Mouse (Mus musculus) layer of hippocampus, adult 9-11 months (tissue): ENCODE results near the gene Actr6.
A peak's percentile ranks its signal among the peaks of the same experiment; 100 is the strongest.

ENCODE experiments used
- DNase-seq: peaks from one replicate; pipeline ENCODE4 v3.0.0; 2022

Gene Actr6

GRCm38 (mm10) chr10:89732001-89732794, at the start of gene Actr6:
Actr6 (minus strand) TSS chr10:89732295.
- peak; percentile 93 for DNase-seq

GRCm38 (mm10) chr10:89776029-89776428, 43.9 kb upstream of the Actr6 start:
- peak; percentile 62 for DNase-seq

- no peak for DNase-seq
These were observed 39.8 kb upstream of the Actr6 start for GRCm38 (mm10) chr10:89771894-89772293.

GRCm38 (mm10) chr10:89769096-89769495, 37.0 kb upstream of the Actr6 start:
- no peak for DNase-seq

- no peak for DNase-seq
These were observed 36.4 kb upstream of the Actr6 start for GRCm38 (mm10) chr10:89768352-89769020.

GRCm38 (mm10) chr10:89765790-89766714, 34.0 kb upstream of the Actr6 start:
- no peak for DNase-seq

- no peak for DNase-seq
These were observed 32.5 kb upstream of the Actr6 start for GRCm38 (mm10) chr10:89764457-89765121.

- no peak for DNase-seq
These were observed 28.7 kb upstream of the Actr6 start for GRCm38 (mm10) chr10:89760772-89761171.

- DNase-seq, result no peak
These were observed 23.1 kb upstream of the Actr6 start for GRCm38 (mm10) chr10:89755231-89755630.

GRCm38 (mm10) chr10:89751069-89751468, 19.0 kb upstream of the Actr6 start:
- no peak for DNase-seq

- DNase-seq, result no peak
These were observed 16.5 kb upstream of the Actr6 start for GRCm38 (mm10) chr10:89748619-89749018.

- DNase-seq, result no peak
These were observed 15.8 kb upstream of the Actr6 start for GRCm38 (mm10) chr10:89747911-89748310.

GRCm38 (mm10) chr10:89747221-89747905, 15.3 kb upstream of the Actr6 start:
- no peak for DNase-seq

- DNase-seq, result no peak
These were observed 14.5 kb upstream of the Actr6 start for GRCm38 (mm10) chr10:89746581-89746980.

GRCm38 (mm10) chr10:89745666-89746020, 13.5 kb upstream of the Actr6 start:
- no peak for DNase-seq

- DNase-seq, result peak; percentile 87
These were observed 13.0 kb upstream of the Actr6 start, which contains the start of gene Uhrf1bp1l for GRCm38 (mm10) chr10:89744871-89745665. Uhrf1bp1l (plus strand) TSS chr10:89744991.

- no peak for DNase-seq
These were observed 12.2 kb upstream of the Actr6 start for GRCm38 (mm10) chr10:89744341-89744740.

GRCm38 (mm10) chr10:89743266-89743665, 11.2 kb upstream of the Actr6 start:
- DNase-seq, result no peak

GRCm38 (mm10) chr10:89740995-89741394, 8.9 kb upstream of the Actr6 start:
- no peak for DNase-seq

- no peak for DNase-seq
These were observed 7.6 kb upstream of the Actr6 start for GRCm38 (mm10) chr10:89739703-89740102.

- no peak for DNase-seq
These were observed 6.3 kb upstream of the Actr6 start for GRCm38 (mm10) chr10:89738395-89738794.
